Mouse (Mus musculus) gastrocnemius, adult 2 months (tissue): ENCODE results near the gene Trmt10c. TPM values are rescaled to one million over a fixed set of nuclear protein-coding genes. Genes with fewer than 3 reads are reported as not detected.
"Not testable (repeated sequence)": the region's sequence is repeated elsewhere in the genome, so short reads cannot be mapped to it uniquely, and the experiment has no call there.

Experiments used
- DNase-seq: peaks from one replicate; pipeline ENCODE4 v3.0.0; 2022
- H3K27ac ChIP-seq: fragments of 200-600 bp; 2 replicates; pipeline ENCODE4 v1.8.1; 2022; ENCODE audit warnings: mild to moderate bottlenecking
- H3K4me3 ChIP-seq: fragments of 200-600 bp; 2 replicates; pipeline ENCODE4 v1.8.1; 2022; ENCODE audit warnings: mild to moderate bottlenecking, moderate library complexity
- CTCF ChIP-seq: fragments of 200-600 bp; IDR thresholded peaks from 2 replicates; pipeline ENCODE4 v1.8.1; 2022; ENCODE audit warnings: antibody characterized with exemption, mild to moderate bottlenecking, moderate library complexity
- intact Hi-C: fragments of 180-260 bp; cut with DNase I; formaldehyde crosslinking; loops from one replicate; pipeline ENCODE4 v1.15.1; 2025
- long read RNA-seq, 2 experiments: library from polyadenylated mRNA; stranded (forward); transcript quantifications; one replicate each; pipeline ENCODE4 v2.0.0; 2021
- total RNA-seq, 2 experiments: library from RNA; stranded (reverse); gene quantifications; 2 replicates each; pipeline ENCODE4 v1.2.3; 2021

Gene Trmt10c
- total RNA-seq: 10 to 100 TPM in 1 of 2 experiments, 1 to 10 TPM in 1; 8.4 to 10.2 TPM
- long read RNA-seq, experiment 1, transcript Trmt10c-201 (2 exons, 3,002 nt): major isoform, 25 of 25 reads
- long read RNA-seq, experiment 1, partial matches to known transcripts: 0 of 25 reads
- long read RNA-seq, experiment 1, other reads (novel, unspliced or antisense): 0 of 25 reads
- long read RNA-seq, experiment 2, transcript Trmt10c-201 (2 exons, 3,002 nt): major isoform, 29 of 31 reads
- long read RNA-seq, experiment 2, partial matches to known transcripts: 0 of 31 reads
- long read RNA-seq, experiment 2, other reads (novel, unspliced or antisense): 2 of 31 reads

DNA sequence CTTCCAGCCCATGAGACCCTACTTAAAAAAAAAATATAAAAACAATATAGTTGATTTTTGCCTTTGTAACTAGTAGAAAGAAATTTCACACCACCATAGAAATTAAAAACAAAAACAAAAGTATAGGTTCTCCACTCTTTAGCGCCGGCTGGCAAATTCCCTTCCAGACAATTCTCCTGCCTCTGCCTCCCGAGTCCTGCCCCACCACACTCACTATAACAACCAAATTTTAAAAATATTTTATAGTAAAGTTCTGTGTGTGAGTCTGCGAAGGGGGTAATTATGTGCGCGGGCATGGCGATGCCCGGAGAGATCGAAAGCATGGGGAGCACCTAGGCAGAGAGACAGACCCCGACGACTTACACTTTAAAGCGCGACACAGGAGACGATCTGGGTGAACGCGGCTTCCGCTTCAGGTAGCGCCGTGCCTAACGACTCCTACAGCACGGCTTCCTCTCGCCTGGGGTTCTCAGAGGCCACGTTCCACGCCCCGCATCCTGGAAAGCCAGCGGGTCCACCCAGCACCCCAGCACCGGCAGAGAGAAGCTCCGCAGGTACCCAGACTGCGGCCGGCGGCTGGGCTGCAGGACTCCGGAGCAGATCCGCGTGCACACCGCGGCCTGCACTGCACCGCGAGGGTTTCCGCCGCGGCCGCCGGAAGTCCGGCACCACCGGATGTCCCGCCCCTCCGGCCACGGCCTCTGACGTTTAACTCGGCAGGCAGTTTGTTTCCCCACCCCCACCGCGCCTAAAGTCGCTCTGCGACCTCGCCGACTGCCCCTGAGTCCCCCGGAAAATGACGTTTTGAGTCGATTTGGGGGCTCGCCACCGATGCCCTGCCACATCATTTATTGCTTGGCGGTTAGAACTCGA lies at the start of gene Trmt10c:
Trmt10c (minus strand) TSS at position 682 of the 873 bp plus-strand sequence.
- Histone ChIP-seq H3K4me3 (peak within 1 kb of the TSS; percentile 89), H3K27ac (peak within 1 kb of the TSS; percentile 95)
- intact Hi-C loops: no loop called here
- DNase-seq: peak; percentile 97
- no peak for TF ChIP-seq CTCF

DNA sequence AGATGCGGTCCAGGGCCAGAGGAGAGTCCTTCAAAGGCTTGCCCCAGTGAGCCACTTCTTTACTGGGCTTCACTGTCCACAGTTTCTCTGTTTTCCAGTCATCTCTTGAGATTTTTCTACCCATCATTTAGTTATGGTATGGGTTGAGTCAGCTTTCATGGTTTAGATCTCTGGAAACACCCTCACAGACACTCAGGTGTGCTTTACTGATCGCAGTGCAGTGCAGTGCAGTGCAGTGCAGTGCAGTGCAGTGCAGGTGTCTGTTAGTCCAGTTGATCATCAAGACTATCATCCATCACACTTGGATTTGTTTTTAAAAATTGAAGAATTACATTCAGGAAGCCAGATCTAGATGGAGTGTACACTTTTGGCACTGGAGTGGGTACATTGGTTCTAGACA lies 48.7 kb upstream of the Trmt10c start:
- no peak for DNase-seq
- no peak overlapping the region for H3K27ac ChIP-seq
- TF ChIP-seq CTCF: no peak
- intact Hi-C loops: no loop called here
- no peak overlapping the region for H3K4me3 ChIP-seq

DNA sequence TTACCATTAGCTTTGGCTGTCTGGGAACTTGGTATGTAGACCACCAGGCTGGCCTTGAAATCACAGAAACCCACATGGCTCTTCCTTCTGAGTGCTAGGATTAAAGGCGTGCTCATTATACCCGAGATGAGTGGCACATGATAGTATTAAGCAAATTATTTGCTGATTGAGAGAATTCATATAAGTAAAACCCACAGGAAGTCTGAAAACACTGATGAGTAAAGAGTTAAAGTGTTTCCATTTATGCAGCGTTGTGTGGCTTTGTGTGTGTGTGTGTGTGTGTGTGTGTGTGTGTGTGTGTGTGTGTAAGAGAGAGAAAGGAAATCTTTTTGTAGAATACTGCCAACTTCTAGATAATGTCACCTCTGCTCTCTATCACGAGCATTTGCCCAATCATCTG lies 44.1 kb upstream of the Trmt10c start:
- no peak for DNase-seq
- Histone ChIP-seq H3K27ac (no peak overlapping the region), H3K4me3 (no peak overlapping the region)
- TF ChIP-seq CTCF: no peak
- intact Hi-C loops: no loop called here

DNA sequence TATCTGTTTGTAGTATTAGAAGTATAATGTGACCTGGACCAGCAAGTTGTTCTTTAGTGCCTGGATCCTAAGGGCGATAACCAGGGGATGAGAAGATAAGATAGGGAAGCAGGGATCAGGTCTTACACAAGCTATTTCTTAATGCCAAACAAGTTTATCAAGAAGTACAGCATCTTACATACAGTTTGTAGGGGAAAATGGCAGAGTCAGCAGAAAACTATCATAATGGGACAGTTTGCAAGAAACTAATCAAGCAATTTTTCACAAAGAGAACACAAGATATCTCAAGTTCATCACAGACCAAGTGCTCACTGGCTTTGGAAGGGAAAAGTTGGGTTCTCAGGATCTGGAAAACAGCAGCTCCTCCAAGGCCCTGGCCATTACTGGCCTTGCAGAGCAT lies 41.8 kb upstream of the Trmt10c start:
- TF ChIP-seq CTCF: no peak
- no peak for DNase-seq
- intact Hi-C loops: loop anchor here (5.0 kb wide), 2 partner anchors 33 to 107 kb away; partner anchors contain the start of gene Zbtb11

DNA sequence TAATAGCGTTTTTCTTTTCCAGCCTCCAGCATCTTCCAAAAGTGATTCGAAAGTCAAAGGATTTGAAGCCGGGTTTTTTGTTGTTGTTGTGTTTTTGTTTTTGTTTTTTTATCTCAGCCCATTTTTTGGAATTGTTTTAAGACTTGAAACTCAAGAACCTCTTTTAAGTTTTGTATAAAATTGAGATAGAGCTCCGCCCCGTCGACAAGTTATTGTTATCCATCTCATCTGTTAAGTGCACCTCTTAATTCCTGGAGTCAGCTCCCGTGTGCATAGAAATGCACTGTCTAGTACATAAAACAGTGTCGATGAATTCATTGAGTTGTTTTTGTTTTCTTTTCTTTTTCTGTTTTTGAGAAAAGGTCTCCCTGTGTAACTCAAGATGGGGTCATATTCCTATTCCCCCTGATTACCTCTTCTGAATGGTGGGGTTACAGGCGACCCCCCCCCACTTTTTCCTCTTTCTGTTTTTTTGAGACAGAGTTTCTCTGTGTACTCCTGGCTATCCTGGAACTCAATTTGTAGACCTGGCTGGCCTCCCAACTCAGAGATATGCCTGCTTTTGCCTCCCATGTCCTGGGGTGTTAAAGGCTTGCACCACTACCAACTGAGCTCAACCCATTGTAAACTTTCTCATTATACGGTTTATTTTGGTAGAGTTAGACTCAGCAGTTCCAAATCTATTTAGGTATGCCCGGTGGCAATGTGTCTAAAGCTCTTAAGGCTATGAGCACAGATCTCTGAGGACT lies 38.7 kb upstream of the Trmt10c start:
- peak overlapping the region; percentile 99 for H3K27ac ChIP-seq
- DNase-seq: peak; percentile 35
- intact Hi-C loops: loop anchor here (5.0 kb wide), 2 partner anchors 36 to 104 kb away; partner anchors contain the start of gene Zbtb11

More for the DNA sequence above, 41.8 kb upstream of the Trmt10c start:
- Histone ChIP-seq H3K4me3 (no peak overlapping the region), H3K27ac (no peak overlapping the region)

DNA sequence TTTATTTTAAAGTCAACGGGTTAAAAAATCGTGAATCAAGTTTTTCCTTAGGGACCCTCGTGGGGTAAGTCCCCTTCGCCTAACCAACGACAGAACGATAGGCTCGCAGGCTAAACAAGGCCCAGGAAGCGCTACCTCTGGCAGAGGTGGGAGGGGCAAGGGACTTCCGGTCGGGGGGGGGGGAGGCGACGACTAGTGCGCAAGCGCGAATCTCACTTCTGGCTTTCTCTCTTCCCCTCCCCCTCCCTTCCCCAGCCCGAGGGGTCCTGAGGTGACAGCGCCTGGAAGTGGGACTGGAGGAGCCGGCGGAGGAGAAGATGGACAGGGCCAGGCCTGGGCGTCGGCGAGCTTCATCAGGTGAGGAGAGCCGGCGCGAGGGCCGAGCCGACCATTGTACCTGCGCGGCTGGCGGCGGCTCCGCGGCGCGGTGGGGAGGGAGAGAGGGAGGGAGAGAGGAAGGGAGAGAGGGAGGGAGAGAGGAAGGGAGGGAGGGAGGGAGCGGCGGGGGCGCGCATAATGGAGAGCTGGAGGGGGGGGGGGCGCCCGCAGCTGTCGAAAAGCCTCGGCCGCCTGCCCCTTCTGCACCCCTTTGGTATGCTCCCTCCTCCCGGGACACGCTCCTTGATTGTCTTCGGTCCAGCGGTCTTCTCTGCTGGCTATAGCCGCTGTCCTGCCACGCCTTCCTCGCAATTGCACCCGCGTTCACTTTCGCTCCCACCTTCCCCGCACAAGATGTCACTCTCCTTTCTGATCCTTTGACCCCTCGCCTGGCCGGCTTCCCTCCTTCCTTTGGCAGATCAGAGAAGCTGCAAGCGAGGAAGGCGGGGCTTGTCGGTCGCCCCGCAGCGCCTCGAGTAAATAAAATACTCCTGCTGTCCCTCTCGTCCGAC lies 37.8 kb upstream of the Trmt10c start:
- peak overlapping the region; percentile 94 for H3K4me3 ChIP-seq
- intact Hi-C loops: loop anchor here (2.0 to 5.0 kb wide), 3 partner anchors 37 to 103 kb away; partner anchors contain the start of genes Pcnp and Zbtb11
- H3K27ac ChIP-seq: peak overlapping the region; percentile 99
- no peak for TF ChIP-seq CTCF
- peak; percentile 95 for DNase-seq

More for the DNA sequence above, 38.7 kb upstream of the Trmt10c start:
- H3K4me3 ChIP-seq: peak overlapping the region; percentile 94
- no peak for TF ChIP-seq CTCF

DNA sequence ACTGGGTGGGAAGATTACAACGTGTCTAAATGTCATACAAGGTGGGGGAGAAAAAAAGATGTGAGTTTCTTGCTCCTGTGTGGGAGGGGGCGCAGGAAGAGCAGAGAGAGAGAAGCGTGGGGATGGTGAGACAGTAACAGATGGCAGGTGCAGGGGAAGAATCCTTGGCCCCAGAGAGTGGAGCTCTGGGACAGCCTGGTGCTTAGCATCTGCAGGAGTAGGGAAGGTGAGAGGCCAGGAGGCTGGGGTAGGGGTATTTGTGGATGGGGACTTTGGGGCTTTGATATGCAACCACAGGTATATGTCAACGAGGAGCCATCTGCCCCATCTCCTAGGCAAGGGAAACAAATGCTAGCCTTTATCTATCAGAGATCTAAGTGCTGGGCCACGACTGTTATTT lies 36.9 kb upstream of the Trmt10c start:
- H3K27ac ChIP-seq: peak overlapping the region; percentile 99
- intact Hi-C loops: loop anchor here (2.0 kb wide), 1 partner anchor 46 kb away; the partner anchor contains the start of gene Pcnp
- DNase-seq: no peak
- H3K4me3 ChIP-seq: peak overlapping the region; percentile 94
- TF ChIP-seq CTCF: no peak

DNA sequence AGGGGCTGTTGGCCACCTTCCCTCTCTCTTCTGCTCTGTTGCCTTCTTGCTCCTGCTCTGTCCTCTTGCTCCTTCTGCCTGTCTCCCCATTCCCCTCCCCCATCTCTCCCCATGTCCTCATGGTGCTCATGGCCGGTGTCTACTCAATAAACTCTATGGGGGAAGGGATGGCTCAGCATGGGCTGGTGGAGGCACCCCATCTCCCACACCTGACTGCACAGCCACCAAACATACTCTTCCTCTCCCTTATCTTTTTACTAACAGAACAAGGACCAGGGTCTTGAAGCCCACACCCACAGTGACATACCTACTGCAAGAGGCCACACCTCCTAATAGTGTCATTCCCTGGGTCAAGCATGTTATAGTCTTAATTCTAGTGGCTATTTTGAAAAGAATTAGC lies 36.5 kb upstream of the Trmt10c start:
- peak overlapping the region; percentile 99; the same call in 1 of the 2 replicates for H3K27ac ChIP-seq
- no peak overlapping the region for H3K4me3 ChIP-seq
- no peak for TF ChIP-seq CTCF
- intact Hi-C loops: loop anchor here (2.0 kb wide), 1 partner anchor 45 kb away; the partner anchor contains the start of gene Pcnp
- DNase-seq: no peak

DNA sequence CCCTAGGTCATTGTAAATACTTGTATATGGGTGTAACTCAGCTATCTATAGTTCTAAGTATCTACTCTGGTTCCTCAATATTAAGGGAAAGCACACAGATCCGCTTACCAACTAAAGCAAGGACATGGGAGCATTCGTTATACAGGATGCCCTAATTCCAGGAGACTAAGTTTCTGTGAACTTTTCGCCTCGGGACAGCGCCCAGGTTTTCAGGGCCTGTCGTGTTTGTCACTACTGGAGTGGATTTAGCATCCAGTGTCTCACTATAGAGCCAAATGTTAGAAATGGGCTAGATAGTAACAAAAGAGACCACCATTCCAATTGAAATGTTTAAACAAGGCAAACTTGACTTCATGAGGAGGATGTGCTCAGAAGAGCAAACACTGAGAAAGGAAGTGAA lies 35.5 kb upstream of the Trmt10c start:
- H3K4me3 ChIP-seq, H3K27ac ChIP-seq, intact Hi-C loops, DNase-seq: not testable (repeated sequence)

DNA sequence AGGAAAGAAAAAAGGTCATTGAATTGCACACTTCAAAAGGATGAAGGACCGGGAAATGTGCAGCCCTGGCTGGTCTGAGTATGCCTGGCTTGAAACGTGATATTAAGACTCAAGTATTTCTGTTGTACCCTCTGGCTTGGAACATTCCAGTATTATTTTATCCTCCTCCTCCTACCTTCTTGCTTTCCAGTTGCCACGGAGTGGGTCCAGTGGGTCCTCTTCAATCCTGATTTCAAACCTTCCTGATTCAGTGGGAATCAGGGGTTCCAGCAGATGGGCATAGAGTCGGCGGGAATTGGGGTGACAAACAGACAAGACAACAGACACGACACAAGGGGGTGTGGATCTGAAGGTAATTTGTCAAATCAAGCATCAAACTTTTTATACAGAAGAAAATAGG lies 34.9 kb upstream of the Trmt10c start:
- intact Hi-C loops: no loop called here
- DNase-seq: no peak
- TF ChIP-seq CTCF: no peak
- no peak overlapping the region for H3K4me3 ChIP-seq
- no peak overlapping the region for H3K27ac ChIP-seq
